Mouse (Mus musculus) heart, adult 2 months (tissue): ENCODE data around the gene Lrrfip1.

Experiments used
- CTCF ChIP-seq: fragments of 200-600 bp; IDR thresholded peaks from 2 replicates; pipeline ENCODE4 v1.8.1; 2022; ENCODE audit warnings: antibody characterized with exemption, mild to moderate bottlenecking, moderate library complexity
- EP300 ChIP-seq: fragments of 200-500 bp; IDR thresholded peaks from 2 replicates; pipeline ENCODE4 v1.6.1; 2011; ENCODE audit warnings: low read depth, low read length, control low read depth; ENCODE audit not compliant: insufficient read depth
- POLR2A ChIP-seq: fragments of 200-500 bp; IDR thresholded peaks from 2 replicates; pipeline ENCODE4 v1.6.1; 2011; ENCODE audit warnings: mild to moderate bottlenecking, low read depth, low read length, control low read depth; ENCODE audit not compliant: insufficient read depth

- TF ChIP-seq CTCF: no peak
- TF ChIP-seq POLR2A: no peak
- no peak for TF ChIP-seq EP300
These were observed 47.7 kb downstream of the Lrrfip1 start for GRCm38 (mm10) chr1:91046237-91046636.
